Mouse (Mus musculus): ENCODE results near the gene Rnf144a. TPM values are rescaled to one million over a fixed set of nuclear protein-coding genes. Genes with fewer than 3 reads are reported as not detected.
A peak's percentile ranks its signal among the peaks of the same experiment; 100 is the strongest.

The Rnf144a gene
- total RNA-seq, 2 experiments from 2014 or later = 20.4 to 22.6 TPM

- Histone ChIP-seq H3K27ac (no peak overlapping the region), H3K4me3 (no peak overlapping the region)
- peak; percentile 90 for TF ChIP-seq CTCF (conservative IDR thresholded peaks at IDR 0.05)
- peak in 1 of 2 experiments; percentile 64 for DNase-seq (ENCODE audit: low spot score in 2 of 2)
Measured at GRCm38 (mm10) chr12:26424841-26425240, 9.8 kb upstream of the Rnf144a start.

DNA sequence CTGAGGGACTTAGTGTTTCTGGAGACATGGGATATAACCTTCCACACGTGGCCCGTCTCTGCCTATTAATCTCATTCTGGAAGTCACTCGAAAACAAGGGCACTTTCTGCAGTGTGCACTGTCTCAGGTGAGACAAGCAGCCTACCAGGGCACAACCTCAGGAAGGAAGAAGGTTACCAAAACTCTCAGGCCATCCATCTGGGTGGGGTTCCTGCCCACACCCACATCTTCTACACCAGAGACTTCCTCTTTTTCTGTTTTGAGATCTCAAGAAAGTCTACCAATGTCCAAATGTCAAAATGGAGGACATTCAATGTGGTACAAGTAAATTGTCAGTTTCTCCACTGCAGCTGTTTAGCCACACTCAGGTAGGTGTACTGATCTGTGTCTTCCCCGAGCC is 3.3 kb upstream of the Rnf144a start:
- TF ChIP-seq CTCF (conservative IDR thresholded peaks at IDR 0.05) = no peak
- no peak for DNase-seq (ENCODE audit: low spot score in 2 of 2)
- Histone ChIP-seq H3K27ac (no peak overlapping the region), H3K4me3 (no peak overlapping the region)

GRCm38 (mm10) chr12:26416636-26417295 is 1.7 kb upstream of the Rnf144a start:
- TF ChIP-seq CTCF (conservative IDR thresholded peaks at IDR 0.05) = no peak
- H3K4me3 ChIP-seq = no peak overlapping the region
- H3K27ac ChIP-seq = peak overlapping the region; percentile 36; the same call in 1 of the 2 replicates
- no peak for DNase-seq (ENCODE audit: low spot score in 2 of 2)

- H3K4me3 ChIP-seq = peak overlapping the region; percentile 96
- TF ChIP-seq CTCF (conservative IDR thresholded peaks at IDR 0.05) = no peak
- DNase-seq (ENCODE audit: low spot score in 2 of 2) = peak in 1 of 2 experiments; percentile 24
Measured at GRCm38 (mm10) chr12:26414451-26415103, 477 bp downstream of the Rnf144a start.

DNA sequence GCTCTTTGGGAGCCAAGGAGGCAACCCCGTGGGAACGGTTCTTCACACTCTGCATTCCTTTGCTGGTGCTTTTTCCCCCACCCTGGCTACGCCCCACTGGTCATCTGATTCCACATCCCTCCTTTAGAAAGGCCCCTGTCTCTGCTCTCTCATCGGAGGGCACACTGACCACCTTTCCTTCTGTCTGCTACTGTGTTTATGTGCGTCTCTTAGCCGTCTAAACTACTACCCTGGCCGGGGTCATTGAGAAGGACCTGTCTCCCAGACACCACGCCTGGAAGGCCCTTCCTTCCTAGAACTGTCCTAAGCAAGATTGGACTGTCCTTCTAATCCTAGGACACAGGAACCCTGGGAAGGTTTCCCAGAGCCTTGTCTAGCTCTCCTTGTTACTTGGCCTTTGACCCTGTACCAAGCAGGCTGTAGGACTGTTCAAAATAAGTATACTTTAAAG is 1.1 kb downstream of the Rnf144a start:
- Histone ChIP-seq H3K4me3 (peak overlapping the region; percentile 96), H3K27ac (peak overlapping the region; percentile 97)
- DNase-seq (ENCODE audit: low spot score in 2 of 2) = no peak
- TF ChIP-seq CTCF (conservative IDR thresholded peaks at IDR 0.05) = no peak

More at GRCm38 (mm10) chr12:26414451-26415103, 477 bp downstream of the Rnf144a start:
- H3K27ac ChIP-seq = peak overlapping the region; percentile 97

DNA sequence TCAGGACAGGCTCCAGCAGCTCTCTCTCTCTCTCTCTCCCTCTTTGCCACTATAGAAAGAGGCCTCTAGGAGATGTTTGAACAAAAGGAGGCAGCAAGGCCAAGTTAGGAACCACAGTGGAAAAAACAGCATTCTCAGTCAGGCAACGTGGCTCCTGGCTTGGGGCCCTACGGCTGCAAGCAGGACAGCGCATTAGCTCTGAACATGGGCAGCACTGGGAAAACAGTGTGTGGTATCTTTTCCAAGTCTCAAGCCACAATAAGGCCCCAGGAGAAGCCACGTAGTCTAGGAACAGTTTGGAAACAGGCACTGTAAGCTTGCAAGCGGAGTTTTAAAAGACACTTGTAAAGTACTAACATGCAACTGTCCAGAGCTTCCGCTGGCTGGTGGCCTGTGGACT is 2.3 kb downstream of the Rnf144a start:
- Histone ChIP-seq H3K4me3 (peak overlapping the region; percentile 96), H3K27ac (peak overlapping the region; percentile 97; the same call in 1 of the 2 replicates)
- DNase-seq (ENCODE audit: low spot score in 2 of 2) = no peak
- TF ChIP-seq CTCF (conservative IDR thresholded peaks at IDR 0.05) = no peak

GRCm38 (mm10) chr12:26411841-26412450 is 3.1 kb downstream of the Rnf144a start:
- Histone ChIP-seq H3K27ac (peak overlapping the region; percentile 97; the same call in 1 of the 2 replicates), H3K4me3 (peak overlapping the region; percentile 96; the same call in 1 of the 2 replicates)
- DNase-seq (ENCODE audit: low spot score in 2 of 2) = no peak
- no peak for TF ChIP-seq CTCF (conservative IDR thresholded peaks at IDR 0.05)

GRCm38 (mm10) chr12:26410443-26410842 is 4.6 kb downstream of the Rnf144a start:
- TF ChIP-seq CTCF (conservative IDR thresholded peaks at IDR 0.05) = 0 out of 2 replicates have a peak, but pooled peaks have one; percentile 13
- no peak overlapping the region for H3K4me3 ChIP-seq
- H3K27ac ChIP-seq = no peak overlapping the region
- DNase-seq (ENCODE audit: low spot score in 2 of 2) = no peak

DNA sequence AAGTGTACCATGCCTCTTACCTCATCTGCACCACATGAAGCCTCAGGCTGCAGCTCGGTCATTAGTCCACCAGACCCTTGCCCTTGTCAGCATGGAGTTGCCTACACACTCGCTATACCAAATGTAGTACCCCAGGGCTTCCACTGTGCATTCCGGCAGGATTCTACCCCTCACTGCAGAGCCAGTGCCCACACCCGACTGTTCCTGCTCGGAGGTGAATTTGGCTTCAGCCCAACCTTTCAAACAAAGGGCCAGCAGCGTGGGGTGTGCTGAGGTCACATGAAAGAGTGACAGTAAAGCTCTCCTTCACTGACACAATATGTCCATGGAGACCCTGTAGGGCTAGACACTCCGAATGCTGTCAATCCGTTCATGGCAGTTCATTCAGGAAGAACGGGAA is 6.3 kb downstream of the Rnf144a start:
- DNase-seq (ENCODE audit: low spot score in 2 of 2) = no peak
- Histone ChIP-seq H3K4me3 (no peak overlapping the region), H3K27ac (no peak overlapping the region)
- no peak for TF ChIP-seq CTCF (conservative IDR thresholded peaks at IDR 0.05)

- peak overlapping the region; percentile 83 for H3K27ac ChIP-seq
- H3K4me3 ChIP-seq = peak overlapping the region; percentile 8; the same call in 1 of the 2 replicates
- peak in 1 of 2 experiments; percentile 46 for DNase-seq (ENCODE audit: low spot score in 2 of 2)
- TF ChIP-seq CTCF (conservative IDR thresholded peaks at IDR 0.05) = no peak
Measured at GRCm38 (mm10) chr12:26404781-26405702, 10.0 kb downstream of the Rnf144a start.

DNA sequence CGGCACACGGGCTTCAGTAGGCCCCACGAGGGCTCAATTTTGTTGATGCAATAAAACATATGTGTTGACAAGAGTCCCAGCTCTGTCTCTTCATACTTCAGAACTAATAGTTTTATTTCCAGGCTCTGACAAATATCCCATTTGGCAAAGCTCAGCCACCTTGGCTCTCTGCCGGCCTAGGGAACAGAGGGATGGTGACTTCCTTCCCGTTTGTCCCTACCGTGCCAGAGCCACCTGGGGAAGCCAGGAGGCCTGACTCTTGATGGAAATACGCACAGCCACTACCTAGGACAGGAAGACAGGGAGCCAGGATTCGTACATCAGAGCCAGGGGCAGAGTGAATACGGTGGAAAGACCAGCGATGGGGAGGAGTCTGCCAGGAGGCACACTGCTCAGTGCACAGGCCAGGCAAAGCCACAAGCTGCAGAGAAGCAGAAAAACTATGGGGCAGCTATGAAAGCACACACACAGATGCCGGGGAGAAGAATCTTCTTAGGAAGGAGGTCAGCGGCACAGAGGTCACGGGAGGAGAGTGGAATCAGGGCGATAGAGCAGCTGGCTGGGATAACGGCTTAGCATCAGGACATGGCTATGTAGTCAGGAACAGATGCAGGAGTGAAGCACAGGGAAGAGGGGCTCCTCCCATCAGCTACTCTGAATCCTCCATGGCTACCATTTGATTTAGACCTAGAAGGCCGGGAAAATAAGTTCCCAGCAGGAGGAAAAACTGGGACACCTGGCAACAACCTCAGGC is 11.5 kb downstream of the Rnf144a start:
- no peak for TF ChIP-seq CTCF (conservative IDR thresholded peaks at IDR 0.05)
- Histone ChIP-seq H3K4me3 (no peak overlapping the region), H3K27ac (peak overlapping the region; percentile 83)
- peak in 1 of 2 experiments; percentile 34 for DNase-seq (ENCODE audit: low spot score in 2 of 2)
